Mouse (Mus musculus) cerebellum, postnatal 14 days (tissue): ENCODE results near the gene Fgf10.

Source experiments
- DNase-seq, 2 experiments: peaks; one replicate each; pipeline ENCODE4 v3.0.0; 2021; ENCODE audit warnings: mixed read lengths in 2 of 2

Gene Fgf10

GRCm38 (mm10) chr13:118718396-118718795 is 48.8 kb downstream of the Fgf10 start:
- no peak for DNase-seq

GRCm38 (mm10) chr13:118721668-118722067 is 52.1 kb downstream of the Fgf10 start:
- DNase-seq, result no peak

- no peak for DNase-seq
Measured at GRCm38 (mm10) chr13:118731850-118732552, 62.4 kb downstream of the Fgf10 start.

- no peak for DNase-seq
Measured at GRCm38 (mm10) chr13:118739854-118740411, 70.3 kb downstream of the Fgf10 start.

GRCm38 (mm10) chr13:118742788-118743187 is 73.2 kb downstream of the Fgf10 start:
- no peak for DNase-seq

- no peak for DNase-seq
Measured at GRCm38 (mm10) chr13:118744806-118745205, 75.2 kb downstream of the Fgf10 start.

GRCm38 (mm10) chr13:118746427-118746826 is 76.8 kb downstream of the Fgf10 start:
- DNase-seq, result no peak

- DNase-seq, result no peak
Measured at GRCm38 (mm10) chr13:118754024-118754423, 84.4 kb downstream of the Fgf10 start.

- peak in 1 of 2 experiments; percentile 4 for DNase-seq
Measured at GRCm38 (mm10) chr13:118759021-118759420, 89.4 kb downstream of the Fgf10 start.

GRCm38 (mm10) chr13:118762982-118763381 is 93.4 kb downstream of the Fgf10 start:
- no peak for DNase-seq

- DNase-seq, result no peak
Measured at GRCm38 (mm10) chr13:118772188-118772587, 102.6 kb downstream of the Fgf10 start.

GRCm38 (mm10) chr13:118775148-118775547 is 105.6 kb downstream of the Fgf10 start:
- DNase-seq, result no peak

GRCm38 (mm10) chr13:118779161-118779560 is 109.6 kb downstream of the Fgf10 start:
- no peak for DNase-seq

GRCm38 (mm10) chr13:118791753-118792152 is 122.2 kb downstream of the Fgf10 start:
- no peak for DNase-seq

- DNase-seq, result peak; percentile 2 to 5
Measured at GRCm38 (mm10) chr13:118792198-118792597, 122.6 kb downstream of the Fgf10 start.

- no peak for DNase-seq
Measured at GRCm38 (mm10) chr13:118800176-118800575, 130.6 kb downstream of the Fgf10 start.

GRCm38 (mm10) chr13:118806662-118807061 is 137.1 kb downstream of the Fgf10 start:
- no peak for DNase-seq

- no peak for DNase-seq
Measured at GRCm38 (mm10) chr13:118819785-118820184, 150.2 kb downstream of the Fgf10 start.

GRCm38 (mm10) chr13:118823113-118823512 is 153.5 kb downstream of the Fgf10 start:
- DNase-seq, result no peak

- DNase-seq, result no peak
Measured at GRCm38 (mm10) chr13:118825102-118825501, 155.5 kb downstream of the Fgf10 start.

- no peak for DNase-seq
Measured at GRCm38 (mm10) chr13:118828604-118829381, 159.2 kb downstream of the Fgf10 start.

GRCm38 (mm10) chr13:118834021-118834420 is 164.4 kb downstream of the Fgf10 start:
- no peak for DNase-seq

- peak; percentile 1 to 9 for DNase-seq
Measured at GRCm38 (mm10) chr13:118835078-118835477, 165.5 kb downstream of the Fgf10 start.
